Mouse (Mus musculus) brown adipose tissue, adult 24 weeks (tissue): Measurements from ENCODE around the gene 4931408C20Rik. TPM values are rescaled to one million over a fixed set of nuclear protein-coding genes. Genes with fewer than 3 reads are reported as not detected.

Experiments
- H3K27ac ChIP-seq: fragments of 200-500 bp; replicated peaks from 2 replicates; pipeline ENCODE4 v1.5.1; 2012; ENCODE audit warnings: low read depth, mild to moderate bottlenecking, low read length
- H3K4me1 ChIP-seq: fragments of 200-500 bp; 2 replicates; pipeline ENCODE4 v1.6.1; 2012; ENCODE audit warnings: low read length, mixed read lengths; ENCODE audit not compliant: control insufficient read depth, insufficient read depth, insufficient read length
- H3K4me3 ChIP-seq: fragments of 200-500 bp; 2 replicates; pipeline ENCODE4 v1.5.1; 2012; ENCODE audit warnings: low read depth, mild to moderate bottlenecking, low read length, moderate library complexity; ENCODE audit not compliant: insufficient read depth
- polyA plus RNA-seq: library from polyadenylated mRNA; stranded (reverse); fragments of >200 nt; gene quantifications from 2 replicates; pipeline ENCODE4 v1.2.4, GENCODE M21; 2012; ENCODE audit not compliant: missing spikeins, insufficient read depth, insufficient read length

Gene 4931408C20Rik
- not detected in 2 replicates for polyA plus RNA-seq

GRCm38 (mm10) chr1:26686842-26687760, at the start of gene 4931408C20Rik:
Gene 4931408C20Rik (minus strand): TSS chr1:26687460.
- Histone ChIP-seq H3K27ac (no peak within 1 kb of the TSS), H3K4me1 (no peaks in the 10 kb centered on the region), H3K4me3 (no peak within 1 kb of the TSS)

- Histone ChIP-seq H3K4me1 (no peaks in the 10 kb centered on the region), H3K4me3 (no peak overlapping the region), H3K27ac (no peak overlapping the region)
Observed at GRCm38 (mm10) chr1:26687926-26688325, 666 bp upstream of the 4931408C20Rik start.

- no peaks in the 10 kb centered on the region for H3K4me1 ChIP-seq
- no peak overlapping the region for H3K27ac ChIP-seq
- no peak overlapping the region for H3K4me3 ChIP-seq
Observed at GRCm38 (mm10) chr1:26685952-26686693, 1.1 kb downstream of the 4931408C20Rik start.

- Histone ChIP-seq H3K27ac (no peak overlapping the region), H3K4me3 (no peak overlapping the region), H3K4me1 (no peaks in the 10 kb centered on the region)
Observed at GRCm38 (mm10) chr1:26685383-26685782, 1.9 kb downstream of the 4931408C20Rik start.

GRCm38 (mm10) chr1:26649704-26650388, 37.4 kb downstream of the 4931408C20Rik start:
- H3K27ac ChIP-seq = no peak overlapping the region
- H3K4me1 ChIP-seq = no peaks in the 10 kb centered on the region
- no peak overlapping the region for H3K4me3 ChIP-seq

GRCm38 (mm10) chr1:26636051-26636450, 51.2 kb downstream of the 4931408C20Rik start:
- Histone ChIP-seq H3K4me1 (no peaks in the 10 kb centered on the region), H3K4me3 (no peak overlapping the region), H3K27ac (no peak overlapping the region)
